In the genomic region with DNA sequence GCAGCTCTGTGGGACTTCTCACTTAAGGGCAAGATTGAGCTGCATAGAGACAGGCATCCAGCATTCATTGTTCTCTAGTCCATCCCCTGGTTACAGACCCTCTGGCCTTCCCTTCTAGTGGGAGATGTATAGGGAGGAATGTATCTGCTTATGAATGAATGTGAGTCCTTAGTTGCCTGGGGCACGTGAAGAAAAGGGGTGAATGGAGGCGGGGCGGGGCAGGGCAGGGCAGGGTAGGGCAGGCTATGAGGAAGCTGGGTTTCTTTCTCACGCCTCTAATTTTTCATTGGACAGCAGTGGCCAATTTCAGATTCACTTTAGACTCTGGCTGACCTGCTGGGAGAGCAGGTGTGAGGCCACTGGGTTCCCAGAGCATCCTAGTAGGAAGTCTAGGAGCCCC, we compare ENCODE assay signal across 11 mouse cellular contexts. TPM values are rescaled to one million over a fixed set of nuclear protein-coding genes. Genes with fewer than 3 reads are reported as not detected.
DNase-seq lines count a peak whose midpoint lies in the region; ATAC-seq lines count a peak whose summit lies in the region.
"Had no signal": no experiment of that assay in that cellular context is flagged by ENCODE, and none has a peak within 500 bp of the region (broad histone marks: within the 10 kb centered on the region; RNA-seq: fewer than 3 reads in every experiment).

No protein-coding gene starts in this region.

- no peak overlapping the region for H3K27ac ChIP-seq in forebrain, embryonic 14.5 days (ENCODE audit: low read depth, low read length)
- no peak overlapping the region for H3K27ac ChIP-seq in intestine, embryonic 14.5 days (ENCODE audit: low read depth)
- no peak overlapping the region for H3K27ac ChIP-seq in midbrain, embryonic 16.5 days (ENCODE audit: low read length)

- H3K27me3 ChIP-seq in forebrain, embryonic 14.5 days (replicated peaks; ENCODE audit: control insufficient read depth, insufficient read depth, low read length) = 0 out of 2 replicates have a peak, but pooled peaks cover 18% of the 10 kb centered on the region
- peaks cover 30% of the 10 kb centered on the region for H3K27me3 ChIP-seq in intestine, embryonic 14.5 days (replicated peaks; ENCODE audit: control insufficient read depth, insufficient read depth, low read length)
- peaks cover 7% of the 10 kb centered on the region for H3K27me3 ChIP-seq in midbrain, embryonic 16.5 days (ENCODE audit: control insufficient read depth, insufficient read depth, low read depth, low read length)

- no peak for ATAC-seq in forebrain, embryonic 14.5 days
- peak; percentile 29; the same call in 1 of the 2 replicates for ATAC-seq in intestine, embryonic 14.5 days (replicated peaks; ENCODE audit: low FRiP score, low TSS enrichment, low read depth)
- ATAC-seq in midbrain, embryonic 16.5 days = peak; percentile 25; the same call in 1 of the 2 replicates
- ATAC-seq: CD4-positive, CD25-positive, alpha-beta regulatory T cell, adult 4 months had no signal

- 41% methylated on average over 4 of the region's 4 CpGs for WGBS in forebrain, embryonic 14.5 days
- 43% methylated on average over 4 of the region's 4 CpGs for WGBS in intestine, embryonic 14.5 days
- WGBS in midbrain, embryonic 16.5 days = 50% methylated on average over 4 of the region's 4 CpGs

- no peak overlapping the region for H3K9ac ChIP-seq in forebrain, embryonic 14.5 days (ENCODE audit: low read length)
- H3K9ac ChIP-seq in intestine, embryonic 14.5 days (ENCODE audit: low read length) = no peak overlapping the region
- H3K9ac ChIP-seq in midbrain, embryonic 16.5 days (ENCODE audit: low read depth, low read length) = peak overlapping the region; percentile 75

- peaks cover 5% of the 10 kb centered on the region; the same call in 1 of the 2 replicates for H3K4me1 ChIP-seq in forebrain, embryonic 14.5 days (ENCODE audit: control insufficient read depth, insufficient read depth, low read length)
- no peaks in the 10 kb centered on the region; the same call in 1 of the 2 replicates for H3K4me1 ChIP-seq in intestine, embryonic 14.5 days (replicated peaks; ENCODE audit: control insufficient read depth, insufficient read depth, low read length)
- peaks cover 5% of the 10 kb centered on the region for H3K4me1 ChIP-seq in midbrain, embryonic 16.5 days (ENCODE audit: control insufficient read depth, insufficient read depth, low read length)

- H3K36me3 ChIP-seq in forebrain, embryonic 14.5 days (ENCODE audit: control insufficient read depth, insufficient read depth, low read length) = no peaks in the 10 kb centered on the region
- H3K36me3 ChIP-seq in intestine, embryonic 14.5 days (ENCODE audit: control insufficient read depth, insufficient read depth, low read length) = no peaks in the 10 kb centered on the region
- H3K36me3 ChIP-seq in midbrain, embryonic 16.5 days (ENCODE audit: control insufficient read depth, insufficient read depth, low read length) = no peaks in the 10 kb centered on the region

- H3K4me3 ChIP-seq in forebrain, embryonic 14.5 days (ENCODE audit: low read depth, low read length) = no peak overlapping the region
- H3K4me3 ChIP-seq in intestine, embryonic 14.5 days (ENCODE audit: low read depth, low read length) = no peak overlapping the region
- H3K4me3 ChIP-seq in midbrain, embryonic 16.5 days (ENCODE audit: low read depth, low read length) = peak overlapping the region; percentile 58

- H3K9me3 ChIP-seq in forebrain, embryonic 14.5 days (replicated peaks; ENCODE audit: control insufficient read depth, low read length) = no peaks in the 10 kb centered on the region
- H3K9me3 ChIP-seq in intestine, embryonic 14.5 days (ENCODE audit: control insufficient read depth, low read length) = no peaks in the 10 kb centered on the region
- H3K9me3 ChIP-seq in midbrain, embryonic 16.5 days (replicated peaks; ENCODE audit: control insufficient read depth, low read length, poor library complexity, severe bottlenecking) = no peaks in the 10 kb centered on the region

- DNase-seq in ZHBTc4 (ENCODE audit: low read depth, low spot score) (peak; percentile 25), liver (no peak)
- DNase-seq in forebrain, embryonic 14.5 days (ENCODE audit: low spot score) = no peak
- peak; percentile 51 for DNase-seq in intestine, embryonic 14.5 days (ENCODE audit: low spot score)
- DNase-seq in lung, postnatal 36 days = no peak
- no peak for DNase-seq in heart, adult 18-20 months
- DNase-seq: adrenal gland, adult 2 months had no signal

- H3K4me2 ChIP-seq in forebrain, embryonic 14.5 days (ENCODE audit: low read length) = peak overlapping the region; percentile 63; the same call in 1 of the 2 replicates
- peak overlapping the region; percentile 51; the same call in 1 of the 2 replicates for H3K4me2 ChIP-seq in intestine, embryonic 14.5 days (ENCODE audit: low read length)
- peak overlapping the region; percentile 91 for H3K4me2 ChIP-seq in midbrain, embryonic 16.5 days (ENCODE audit: low read length)

RNA-seq across cellular contexts. Expression of a gene that starts 0.5 kb away (rescaled TPM):
- 0.39 and 0.68 TPM in 2 replicates for polyA plus RNA-seq in forebrain, embryonic 14.5 days (2014; fragmentation: Nextera tagmentation; extraction: Ambion mirVana)
- polyA plus RNA-seq in intestine, embryonic 14.5 days (2014; fragmentation: Nextera tagmentation; extraction: Ambion mirVana) = 1.1 and 1.5 TPM in 2 replicates
- 2.0 and 2.3 TPM in 2 replicates for polyA plus RNA-seq in midbrain, embryonic 16.5 days (2015; fragmentation: Nextera tagmentation; extraction: Ambion mirVana)
- not detected for total RNA-seq in heart, adult 18-20 months (2021)
- total RNA-seq: heart, postnatal 25 days; megakaryocyte, adult 5-6 weeks had no signal
- polyA plus RNA-seq: CD4-positive, CD25-positive, alpha-beta regulatory T cell, adult 4 months had no signal

Comparison
In these comparisons a context has a peak if more than half of its experiments do, and no peak if none do; other contexts are left out.
1. DNase-seq: peak in ZHBTc4 (single experiment) and intestine, embryonic 14.5 days (single experiment); none in forebrain, embryonic 14.5 days (single experiment), lung, postnatal 36 days (single experiment), liver (single experiment) and heart, adult 18-20 months (0 of 2).
2. Peak in every context shown above with its lines, with median percentiles within 50 percentile points of each other: H3K4me2 ChIP-seq.